Mouse (Mus musculus) urinary bladder, postnatal 25 days (tissue): ENCODE data around the gene Tmem107.

ENCODE experiments used
- DNase-seq: peaks from one replicate; pipeline ENCODE4 v3.0.0; 2022; ENCODE audit warnings: low spot score

Tmem107 gene

DNA sequence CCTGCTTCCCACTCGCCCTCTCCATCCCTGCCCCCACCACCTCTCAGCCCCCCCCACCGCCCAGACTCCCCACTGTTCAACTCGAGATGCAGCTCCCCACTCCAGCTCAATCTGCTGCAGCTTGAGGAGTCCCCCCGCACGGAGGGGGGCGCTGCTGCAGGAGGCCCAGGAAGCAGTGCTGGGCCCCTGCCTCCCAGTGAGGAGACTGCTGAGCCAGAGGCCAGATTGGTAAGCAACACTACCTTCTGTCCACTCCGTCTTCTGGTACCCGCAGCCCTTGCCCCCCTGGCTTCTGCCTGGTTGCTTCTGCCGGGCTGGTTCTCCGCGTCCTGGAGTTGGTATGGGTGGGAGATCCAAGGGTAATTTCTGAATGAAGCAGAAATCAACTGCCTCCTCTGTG, 36.2 kb downstream of the Tmem107 start:
- DNase-seq: no peak

DNA sequence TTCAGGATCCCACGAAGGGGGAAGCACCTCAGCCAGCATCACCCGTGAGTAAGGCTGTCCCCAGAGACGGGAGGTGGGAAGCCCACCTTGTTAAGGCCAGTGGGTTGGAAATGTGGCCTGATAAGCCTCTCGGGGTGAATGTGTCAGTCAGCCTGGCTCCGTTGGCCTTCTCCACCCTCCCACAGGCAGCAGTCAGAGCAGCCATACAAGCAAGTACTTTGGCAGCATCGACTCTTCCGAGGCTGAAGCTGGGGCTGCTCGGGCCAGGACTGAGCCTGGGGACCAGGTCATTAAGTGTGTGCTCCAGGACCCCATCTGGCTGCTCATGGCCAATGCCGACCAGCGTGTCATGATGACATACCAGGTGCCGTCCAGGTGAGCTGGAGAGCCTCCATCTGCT, 37.1 kb downstream of the Tmem107 start:
- no peak for DNase-seq

DNA sequence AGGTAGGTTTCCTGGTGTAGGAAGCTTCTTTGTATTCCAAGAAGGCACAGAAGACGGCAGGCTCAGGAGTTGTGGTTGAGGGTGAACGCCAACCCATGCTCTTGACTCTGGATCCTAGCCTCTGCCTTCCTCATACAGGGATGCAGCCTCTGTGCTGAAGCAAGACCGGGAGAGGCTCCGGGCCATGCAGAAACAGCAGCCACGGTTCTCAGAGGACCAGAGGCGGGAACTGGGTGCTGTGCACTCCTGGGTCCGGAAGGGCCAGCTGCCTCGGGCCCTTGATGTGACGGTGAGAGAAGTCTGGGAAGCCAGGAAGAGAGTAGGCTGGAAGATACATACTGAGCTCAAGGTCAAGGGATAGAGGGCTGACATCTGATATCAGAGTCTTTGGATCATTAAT, 37.6 kb downstream of the Tmem107 start:
- DNase-seq: no peak

DNA sequence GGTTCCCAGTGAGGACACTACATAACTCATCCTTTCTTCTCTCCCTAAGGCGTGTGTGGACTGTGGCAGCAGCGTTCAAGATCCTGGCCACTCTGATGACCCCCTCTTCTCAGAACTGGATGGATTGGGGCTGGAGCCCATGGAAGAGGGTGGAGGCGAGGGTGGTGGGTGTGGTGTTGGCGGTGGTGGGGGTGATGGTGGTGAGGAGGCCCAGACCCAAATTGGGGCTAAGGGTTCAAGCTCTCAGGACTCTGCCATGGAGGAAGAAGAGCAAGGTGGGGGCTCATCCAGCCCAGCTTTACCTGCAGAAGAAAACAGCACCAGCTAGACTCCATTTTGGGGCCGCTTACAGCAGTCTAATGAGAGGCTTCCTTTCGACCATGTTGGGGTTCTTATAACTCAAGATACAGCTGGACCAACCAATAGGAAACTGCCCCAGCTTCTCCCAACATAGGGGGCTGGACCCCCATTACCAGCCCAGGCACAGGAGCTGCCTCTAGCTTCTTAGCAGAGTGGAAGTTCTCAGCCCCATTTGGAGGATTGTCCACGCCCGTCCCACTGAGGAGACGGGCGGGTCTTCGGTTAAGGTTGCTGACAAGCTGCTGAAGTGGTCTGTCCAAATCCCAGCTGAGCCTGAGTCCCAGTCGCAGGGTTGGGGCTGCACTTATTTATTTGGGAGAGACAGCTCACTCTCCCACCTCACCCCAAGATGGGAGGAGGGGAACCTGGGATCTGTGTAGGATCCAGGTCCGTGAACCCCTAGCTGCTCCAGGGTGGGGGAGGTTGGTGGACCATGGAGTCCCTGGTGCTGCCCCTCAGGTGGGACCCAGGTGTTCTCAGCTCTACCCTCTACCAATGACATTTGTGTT, 38.7 kb downstream of the Tmem107 start:
- DNase-seq: no peak

DNA sequence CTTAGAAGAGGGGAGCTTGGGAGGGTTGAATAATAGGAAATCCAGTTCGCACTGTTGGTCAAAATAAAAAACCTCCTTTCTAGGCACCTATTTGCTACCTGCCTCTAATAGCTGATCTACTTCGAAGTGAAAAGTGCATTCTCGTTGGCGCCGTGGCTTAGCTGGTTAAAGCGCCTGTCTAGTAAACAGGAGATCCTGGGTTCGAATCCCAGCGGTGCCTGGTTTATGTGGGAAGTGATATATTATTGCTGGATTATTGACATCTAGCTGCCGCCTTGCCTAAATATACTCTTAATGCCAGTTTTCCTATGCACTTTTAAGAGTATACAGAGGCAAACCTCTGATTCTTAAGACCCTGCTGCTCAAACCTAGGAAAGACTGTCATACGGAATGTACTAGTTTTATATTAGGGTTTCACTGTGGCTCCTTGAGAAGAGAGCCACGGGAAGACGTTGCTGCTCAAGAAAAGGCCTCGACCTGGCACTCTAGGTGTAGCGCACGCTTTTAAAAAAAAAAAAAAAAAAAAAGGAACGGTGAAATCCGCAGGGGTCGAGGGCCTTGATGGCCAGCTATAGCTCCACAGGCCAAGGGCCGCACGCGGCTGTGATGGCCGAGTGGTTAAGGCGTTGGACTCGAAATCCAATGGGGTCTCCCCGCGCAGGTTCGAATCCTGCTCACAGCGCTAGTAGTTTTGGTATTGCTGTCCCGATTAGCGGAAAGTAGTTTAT, 39.9 kb downstream of the Tmem107 start:
- DNase-seq: peak; percentile 94

DNA sequence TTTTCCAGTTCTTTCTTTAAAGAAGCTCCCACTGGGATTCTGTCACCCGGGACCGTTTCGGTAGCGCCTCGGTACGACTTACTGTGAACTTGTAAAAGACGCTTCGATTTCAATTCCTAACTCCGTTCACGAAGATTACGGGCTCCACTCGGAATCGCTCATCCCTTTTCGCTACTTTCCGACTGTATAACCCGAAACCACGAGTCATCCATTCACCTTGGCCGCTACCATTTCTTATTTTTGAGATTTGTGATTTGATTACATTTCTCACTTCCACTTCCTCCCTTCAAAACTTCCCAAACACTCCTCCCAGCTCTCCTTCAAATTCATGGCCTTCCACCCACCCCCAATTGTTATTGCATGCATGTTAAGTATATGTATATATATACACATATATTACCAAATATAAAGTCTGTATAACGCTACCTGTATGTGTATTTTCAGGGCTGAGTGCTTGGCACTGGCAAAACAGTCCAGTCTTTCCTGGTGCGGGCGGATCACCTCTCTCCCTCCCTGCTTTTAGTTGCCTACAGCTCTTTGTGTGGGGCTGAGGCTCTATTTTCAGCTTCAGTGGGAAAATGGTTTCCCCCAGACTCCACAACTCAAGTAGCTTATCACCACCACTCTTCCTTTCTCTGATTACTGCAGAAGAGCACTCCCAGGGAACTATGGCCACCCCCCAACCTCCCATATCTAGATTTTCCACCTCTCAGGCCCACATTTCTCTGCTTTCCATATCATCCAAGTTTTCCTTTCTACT, 40.6 kb downstream of the Tmem107 start:
- DNase-seq: no peak

DNA sequence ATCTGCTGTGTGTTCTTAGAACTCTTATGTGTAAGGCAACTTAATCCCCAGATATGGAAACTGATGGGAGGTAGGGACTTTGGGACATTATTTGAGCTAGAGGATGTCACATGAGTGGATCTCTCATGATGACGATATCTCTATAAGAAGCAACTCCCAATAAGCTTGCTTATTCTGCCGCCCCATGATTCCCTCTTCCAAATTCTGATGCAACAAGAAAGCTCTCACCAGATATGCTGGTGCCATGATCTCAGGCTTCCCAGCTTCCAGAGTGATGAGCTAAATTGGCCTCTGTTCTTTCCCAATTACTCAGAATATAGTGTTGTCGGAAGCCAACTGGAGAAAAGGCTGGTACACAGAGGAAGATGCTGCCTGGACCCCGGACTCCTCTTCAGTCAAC, 41.3 kb downstream of the Tmem107 start:
- DNase-seq: no peak

DNA sequence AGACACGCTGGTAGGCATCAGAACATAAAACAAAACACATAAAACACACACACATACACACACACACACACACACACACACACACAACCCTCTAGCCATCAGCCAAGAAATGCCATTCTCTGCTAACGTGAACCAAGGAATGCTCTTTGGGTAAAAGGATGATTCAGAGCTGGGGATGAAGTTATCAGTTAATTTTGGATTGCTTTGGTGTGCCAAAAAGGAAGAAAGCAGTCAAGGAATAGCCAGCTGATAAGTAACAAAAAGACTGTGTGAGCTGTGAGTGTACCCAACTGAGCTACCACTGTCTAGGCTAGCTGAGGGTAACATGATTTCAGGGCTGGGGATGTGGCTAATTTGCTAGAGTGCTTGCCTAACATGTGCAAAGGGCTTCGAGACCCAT, 43.4 kb downstream of the Tmem107 start:
- DNase-seq: no peak

DNA sequence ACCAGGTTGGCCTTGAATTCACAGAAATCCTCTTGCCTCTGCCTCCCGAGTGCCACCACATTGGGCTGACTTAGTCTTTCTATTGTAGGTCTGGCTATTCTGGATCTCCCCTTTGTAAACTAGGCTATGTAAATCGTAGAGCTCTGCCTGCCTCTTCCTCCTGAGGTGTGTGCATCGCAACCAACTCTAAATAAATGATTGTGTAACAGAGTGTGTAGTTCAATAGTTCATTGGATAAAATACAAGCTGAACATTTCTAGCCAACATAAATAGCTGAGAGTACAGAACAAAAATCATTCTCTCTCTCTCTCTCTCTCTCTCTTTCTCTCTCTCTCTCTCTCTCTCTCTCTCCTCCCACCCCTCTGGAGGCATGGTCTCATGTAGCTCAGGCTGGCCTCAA, 44.0 kb downstream of the Tmem107 start:
- no peak for DNase-seq

DNA sequence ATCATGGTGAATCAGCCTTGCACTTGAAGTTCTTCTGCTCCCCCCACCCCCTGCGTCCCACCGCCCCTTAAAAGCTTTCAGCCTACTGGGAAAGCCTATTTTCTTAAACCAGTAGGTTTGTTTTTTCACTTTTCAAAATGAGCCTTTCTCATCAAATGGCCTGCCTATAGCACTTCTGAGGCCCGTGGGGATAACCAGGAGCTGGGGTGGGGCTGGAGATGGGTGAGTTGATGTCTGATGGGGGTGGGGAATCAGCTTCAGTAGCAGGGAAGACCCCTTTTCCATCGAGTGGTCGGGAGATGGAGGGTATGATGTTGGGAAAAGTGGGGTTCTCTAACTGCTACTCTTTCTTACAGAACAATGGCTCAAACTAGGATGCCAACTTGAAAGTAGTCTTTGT, 46.2 kb downstream of the Tmem107 start:
- no peak for DNase-seq

DNA sequence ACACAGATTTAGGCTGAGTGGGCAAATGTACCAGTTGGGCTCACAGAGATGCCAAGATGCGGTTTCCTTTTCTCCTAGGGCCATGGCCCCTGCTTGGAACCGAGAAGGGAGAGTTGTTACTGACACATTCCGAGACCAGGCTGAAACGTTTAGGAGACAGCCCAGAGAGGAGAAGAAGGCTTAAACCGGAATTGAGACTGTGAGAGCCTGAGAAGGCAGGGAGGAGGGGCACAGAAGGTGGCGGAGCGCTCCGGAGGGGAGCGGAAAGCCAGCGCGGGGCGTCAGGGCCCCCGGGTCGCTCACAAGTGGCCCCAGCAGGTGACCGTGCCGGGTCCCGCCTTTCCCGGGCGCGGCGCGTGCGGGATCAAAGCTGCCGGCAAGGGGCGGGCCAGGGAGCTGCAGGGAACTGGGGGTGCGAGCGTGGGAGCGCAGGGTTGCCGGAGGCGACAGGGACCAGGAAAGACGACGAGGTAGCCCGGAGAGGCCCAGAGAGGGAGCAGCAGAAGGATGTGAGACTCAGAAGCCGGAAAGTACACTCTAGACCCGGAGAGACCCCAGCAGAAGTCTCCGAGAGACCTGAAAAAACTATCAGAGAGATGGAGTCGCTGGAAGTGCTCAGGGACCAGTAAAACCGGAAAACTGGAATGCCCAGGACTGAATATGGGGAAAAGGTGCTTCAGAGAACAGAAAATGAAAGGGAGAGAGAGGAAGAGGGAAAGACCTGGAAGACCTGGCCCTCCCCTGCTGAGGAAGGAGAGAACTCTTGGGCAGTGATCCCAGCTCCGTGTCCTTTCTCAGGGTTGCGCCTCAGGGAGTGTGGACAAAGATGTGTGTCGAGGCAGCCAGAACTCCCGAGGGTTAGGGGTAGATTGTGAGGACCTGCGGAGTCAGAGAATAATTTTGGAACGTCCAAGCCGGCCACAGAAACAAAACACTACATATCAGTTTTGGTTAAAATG, 47.4 kb downstream of the Tmem107 start:
- DNase-seq: peak; percentile 63

DNA sequence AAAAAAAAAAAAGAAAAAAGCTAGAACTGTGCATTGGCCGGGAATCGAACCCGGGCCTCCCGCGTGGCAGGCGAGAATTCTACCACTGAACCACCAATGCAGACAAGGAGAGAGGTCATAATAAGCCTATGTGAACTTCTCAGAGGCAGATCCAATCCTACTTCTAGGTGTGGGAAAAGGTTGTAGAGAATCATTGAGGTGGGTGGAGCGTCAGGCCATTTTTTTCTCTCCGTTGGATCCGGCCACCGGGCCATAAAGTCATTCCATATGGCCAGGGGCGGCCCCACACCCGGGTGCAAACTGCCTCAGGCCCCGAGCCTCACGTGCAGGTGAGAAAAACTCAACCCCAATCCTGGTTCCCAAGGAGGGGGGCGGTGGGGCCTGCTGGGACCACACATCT, 48.2 kb downstream of the Tmem107 start:
- peak; percentile 88 for DNase-seq

DNA sequence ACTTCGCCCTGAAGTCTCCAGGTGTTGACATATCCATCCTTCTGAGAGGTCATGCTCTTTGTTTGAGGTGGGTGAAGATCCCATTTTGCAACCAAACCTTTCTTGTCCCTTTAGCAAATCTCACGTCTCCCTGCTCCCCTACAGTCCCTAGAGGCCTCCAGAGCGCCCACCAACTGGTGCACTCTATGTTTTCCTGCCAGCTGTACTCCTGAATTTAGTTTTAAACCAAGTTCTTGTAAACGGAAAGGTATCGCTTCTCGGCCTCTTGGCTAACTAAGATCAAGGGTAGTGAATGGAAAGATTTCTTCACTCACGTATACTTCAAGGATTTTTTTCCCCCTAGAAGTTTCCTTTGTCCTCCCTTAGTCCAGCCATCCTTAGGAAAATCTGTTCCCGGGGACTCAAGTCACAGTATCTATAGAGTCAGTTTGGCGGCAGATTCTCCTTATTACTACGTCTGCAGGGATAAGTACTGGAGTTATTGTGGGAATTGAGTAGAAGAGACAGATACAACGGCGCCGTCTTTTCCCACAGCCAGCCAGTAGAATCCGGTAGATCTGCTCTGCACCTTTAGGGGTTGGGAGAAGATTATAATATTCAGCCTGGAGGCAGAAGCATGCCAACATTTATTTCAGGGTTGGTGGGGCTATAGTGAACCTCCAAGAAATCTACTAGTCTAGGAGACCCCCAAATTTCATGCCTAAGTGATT, 49.0 kb downstream of the Tmem107 start:
- no peak for DNase-seq

DNA sequence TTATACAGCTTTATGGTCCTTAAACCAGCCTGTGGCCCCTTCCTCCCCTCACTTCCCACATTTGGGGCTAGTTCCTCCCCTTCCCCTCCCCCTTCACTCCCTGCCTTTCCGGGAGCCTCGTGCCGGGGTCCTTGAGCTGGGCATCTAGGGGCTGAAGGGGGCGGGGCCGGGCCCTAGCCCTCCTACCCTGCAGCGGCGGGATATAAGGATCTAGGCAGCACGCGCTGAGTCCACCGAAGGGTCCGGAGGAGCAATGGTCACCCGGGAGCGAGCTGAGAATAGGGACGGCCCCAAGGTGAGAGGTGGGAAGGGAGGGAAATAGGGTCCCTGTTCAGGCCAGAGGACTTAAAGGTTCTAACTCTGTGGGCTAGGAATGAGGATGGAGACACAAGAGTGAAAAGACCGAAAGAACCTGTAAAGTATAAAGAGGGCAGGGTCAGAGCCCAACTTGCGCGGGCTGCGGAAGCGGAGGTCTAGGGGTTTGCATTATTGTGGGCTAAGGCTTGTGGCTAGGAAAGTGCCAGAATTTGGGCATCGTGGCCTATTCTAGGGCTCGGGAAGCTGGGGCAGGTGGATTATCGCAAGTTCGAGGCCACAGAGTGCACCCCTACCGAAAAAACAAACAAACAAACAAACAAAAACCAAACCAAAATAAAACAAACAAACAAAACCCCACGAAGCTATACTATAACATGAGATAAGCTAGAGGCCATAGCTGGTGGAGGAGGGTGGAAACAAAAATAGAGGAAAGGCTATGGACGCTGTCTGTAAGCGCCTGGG, 49.8 kb downstream of the Tmem107 start, which contains the start of gene Hes7:
TSS of gene Hes7 (plus strand) at position 184 of the 780 bp plus-strand sequence.
- no peak for DNase-seq

DNA sequence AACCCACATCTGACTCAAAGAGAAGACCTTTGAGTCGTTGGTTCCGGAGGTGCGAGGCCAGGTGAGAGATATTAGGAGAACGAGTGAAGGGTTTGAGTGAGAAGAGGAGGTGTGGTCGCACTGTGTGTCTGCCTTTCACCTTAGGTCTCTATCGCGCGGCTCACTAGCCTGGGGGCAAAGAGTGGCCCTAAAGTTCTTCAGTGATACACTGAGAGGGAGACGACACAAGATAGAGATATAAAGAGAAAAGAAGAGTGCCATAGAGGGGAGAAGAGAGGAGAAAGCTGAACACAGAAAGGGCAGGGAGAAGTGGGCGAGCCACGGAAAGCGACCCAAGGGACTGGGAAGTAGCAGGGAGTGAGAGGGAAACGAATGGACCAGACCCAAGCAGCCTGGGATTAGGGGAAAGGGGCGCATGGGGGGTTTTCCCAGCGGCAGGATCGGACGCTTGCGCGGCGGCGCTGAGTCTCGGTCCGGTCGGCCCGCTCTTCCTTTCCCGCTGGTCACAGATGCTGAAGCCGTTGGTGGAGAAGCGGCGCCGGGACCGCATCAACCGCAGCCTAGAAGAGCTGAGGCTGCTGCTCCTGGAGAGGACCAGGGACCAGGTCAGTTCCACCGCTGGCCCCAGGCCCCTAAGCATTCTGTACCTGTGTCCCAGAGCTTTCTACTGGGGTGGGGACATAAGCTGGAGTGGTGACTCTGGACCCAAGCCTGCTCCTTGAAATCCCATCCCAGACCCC, 50.6 kb downstream of the Tmem107 start:
- DNase-seq: no peak

DNA sequence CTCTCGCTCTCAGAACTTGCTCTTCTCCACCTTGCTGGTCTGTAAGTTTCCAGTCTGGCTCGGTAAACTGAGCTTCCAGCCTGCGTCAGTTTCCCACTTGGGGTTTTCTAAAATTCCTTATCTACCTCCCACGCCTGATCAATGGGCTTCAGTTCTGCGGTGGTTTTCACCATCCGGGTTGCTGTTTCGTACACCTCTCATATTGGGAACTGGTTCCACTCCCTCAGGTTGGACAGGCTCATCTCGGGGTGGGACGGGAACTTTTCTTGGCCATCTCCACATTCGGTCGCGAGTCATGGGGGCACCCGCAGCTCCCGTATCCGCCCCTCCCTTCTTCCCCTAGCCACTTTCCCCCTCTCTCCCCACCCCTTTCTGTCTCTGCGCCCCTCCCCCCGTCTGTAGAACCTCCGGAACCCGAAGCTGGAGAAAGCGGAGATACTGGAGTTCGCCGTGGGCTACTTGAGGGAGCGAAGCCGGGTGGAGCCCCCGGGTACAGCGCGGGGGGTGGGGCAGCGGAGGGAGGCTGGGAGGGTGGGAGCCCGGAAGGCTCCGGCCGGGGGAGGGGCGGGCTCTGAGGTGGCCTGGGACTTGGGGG, 51.2 kb downstream of the Tmem107 start:
- no peak for DNase-seq

DNA sequence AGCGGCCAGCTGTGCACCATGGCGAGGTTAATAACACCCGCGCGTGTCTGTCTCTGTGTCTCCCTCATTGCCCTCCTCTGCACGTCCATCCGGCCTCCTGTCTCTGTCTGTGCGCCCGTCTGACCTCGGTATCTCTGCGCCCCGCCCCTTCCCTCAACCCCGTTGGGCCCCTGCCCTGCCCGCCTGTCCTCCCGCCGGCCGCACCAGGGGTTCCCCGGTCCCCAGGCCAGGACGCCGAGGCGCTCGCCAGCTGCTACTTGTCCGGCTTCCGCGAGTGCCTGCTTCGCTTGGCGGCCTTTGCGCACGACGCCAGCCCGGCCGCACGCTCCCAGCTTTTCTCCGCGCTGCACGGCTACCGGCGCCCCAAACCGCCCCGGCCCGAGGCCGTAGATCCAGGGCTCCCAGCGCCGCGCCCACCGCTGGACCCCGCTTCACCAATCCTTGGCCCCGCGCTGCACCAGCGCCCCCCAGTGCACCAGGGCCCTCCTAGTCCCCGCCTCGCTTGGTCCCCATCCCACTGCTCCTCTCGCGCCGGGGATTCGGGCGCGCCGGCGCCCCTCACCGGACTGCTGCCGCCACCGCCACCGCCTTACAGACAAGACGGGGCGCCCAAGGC, 51.8 kb downstream of the Tmem107 start, which contains the start of gene 9130213A22Rik:
TSS of gene 9130213A22Rik (minus strand) at position 254 of the 616 bp plus-strand sequence.
- peak; percentile 73 for DNase-seq
